Mouse (Mus musculus): ENCODE results near the gene Sae1.
"Not testable (repeated sequence)": the region's sequence is repeated elsewhere in the genome, so short reads cannot be mapped to it uniquely, and the experiment has no call there.

The Sae1 gene

GRCm38 (mm10) chr7:16310521-16311452 is 76.8 kb downstream of the Sae1 start:
- no peak for DNase-seq (ENCODE audit: extremely low spot score, low read depth, low spot score)

- no peak for DNase-seq (ENCODE audit: extremely low spot score, low read depth, low spot score)
These were observed 77.5 kb downstream of the Sae1 start for GRCm38 (mm10) chr7:16310020-16310520.

- no peak for DNase-seq (ENCODE audit: extremely low spot score, low read depth, low spot score)
These were observed 78.1 kb downstream of the Sae1 start for GRCm38 (mm10) chr7:16309318-16310019.

- DNase-seq (ENCODE audit: extremely low spot score, low read depth, low spot score) = no peak
These were observed 78.9 kb downstream of the Sae1 start for GRCm38 (mm10) chr7:16308555-16309317.

GRCm38 (mm10) chr7:16308093-16308492 is 79.5 kb downstream of the Sae1 start, which contains the start of gene Bbc3:
Bbc3 (plus strand) TSS chr7:16308393.
- DNase-seq (ENCODE audit: extremely low spot score, low read depth, low spot score) = not testable (repeated sequence)

GRCm38 (mm10) chr7:16307141-16307540 is 80.5 kb downstream of the Sae1 start:
- not testable (repeated sequence) for DNase-seq (ENCODE audit: extremely low spot score, low read depth, low spot score)

- no peak for DNase-seq (ENCODE audit: extremely low spot score, low read depth, low spot score)
These were observed 88.1 kb downstream of the Sae1 start for GRCm38 (mm10) chr7:16299419-16300035.

- no peak for DNase-seq (ENCODE audit: extremely low spot score, low read depth, low spot score)
These were observed 88.7 kb downstream of the Sae1 start for GRCm38 (mm10) chr7:16298927-16299326.

GRCm38 (mm10) chr7:16297616-16298015 is 90.0 kb downstream of the Sae1 start:
- DNase-seq (ENCODE audit: extremely low spot score, low read depth, low spot score) = no peak

GRCm38 (mm10) chr7:16296766-16297390 is 90.7 kb downstream of the Sae1 start:
- DNase-seq (ENCODE audit: extremely low spot score, low read depth, low spot score) = no peak

GRCm38 (mm10) chr7:16296146-16296545 is 91.5 kb downstream of the Sae1 start:
- DNase-seq (ENCODE audit: extremely low spot score, low read depth, low spot score) = no peak

GRCm38 (mm10) chr7:16295321-16295900 is 92.2 kb downstream of the Sae1 start:
- DNase-seq (ENCODE audit: extremely low spot score, low read depth, low spot score) = no peak

- peak; percentile 77 for DNase-seq (ENCODE audit: extremely low spot score, low read depth, low spot score)
These were observed 92.8 kb downstream of the Sae1 start for GRCm38 (mm10) chr7:16294837-16295236.

- no peak for DNase-seq (ENCODE audit: extremely low spot score, low read depth, low spot score)
These were observed 93.3 kb downstream of the Sae1 start for GRCm38 (mm10) chr7:16294346-16294745.

GRCm38 (mm10) chr7:16287791-16288190 is 99.8 kb downstream of the Sae1 start:
- no peak for DNase-seq (ENCODE audit: extremely low spot score, low read depth, low spot score)

- no peak for DNase-seq (ENCODE audit: extremely low spot score, low read depth, low spot score)
These were observed 100.6 kb downstream of the Sae1 start for GRCm38 (mm10) chr7:16287016-16287415.

- peak; percentile 92 for DNase-seq (ENCODE audit: extremely low spot score, low read depth, low spot score)
These were observed 101.3 kb downstream of the Sae1 start, which contains the start of gene Ccdc9 for GRCm38 (mm10) chr7:16286026-16286961. Ccdc9 (minus strand) TSS chr7:16286795.

- no peak for DNase-seq (ENCODE audit: extremely low spot score, low read depth, low spot score)
These were observed 102.1 kb downstream of the Sae1 start for GRCm38 (mm10) chr7:16285450-16286025.
